Mouse (Mus musculus) lung, adult 2 months (tissue): ENCODE data around the gene Cmtr1. TPM values are rescaled to one million over a fixed set of nuclear protein-coding genes. Genes with fewer than 3 reads are reported as not detected.
"Not testable (repeated sequence)": the region's sequence is repeated elsewhere in the genome, so short reads cannot be mapped to it uniquely, and the experiment has no call there.

ENCODE experiments used
- DNase-seq: peaks from one replicate; pipeline ENCODE4 v3.0.0; 2022
- H3K4me1 ChIP-seq: fragments of 200-500 bp; 2 replicates; pipeline ENCODE4 v1.6.1; 2011; ENCODE audit warnings: low read length; ENCODE audit not compliant: control insufficient read depth, insufficient read depth
- H3K4me3 ChIP-seq: fragments of 200-500 bp; replicated peaks from 2 replicates; pipeline ENCODE3; 2011; ENCODE audit warnings: low read depth, mild to moderate bottlenecking, control low read depth, low read length; ENCODE audit errors: extremely low read depth
- CTCF ChIP-seq: fragments of 200-500 bp; IDR thresholded peaks from 2 replicates; pipeline ENCODE4 v1.5.1; 2011; ENCODE audit warnings: mild to moderate bottlenecking, low read length, control low read depth; ENCODE audit not compliant: insufficient read depth
- POLR2A ChIP-seq: fragments of 200-500 bp; IDR thresholded peaks from 2 replicates; pipeline ENCODE4 v1.6.1; 2011; ENCODE audit warnings: low read depth, mild to moderate bottlenecking, control low read depth, low read length, borderline replicate concordance; ENCODE audit errors: extremely low read depth
- WGBS: fragments of 180-500 bp; shearing (Covaris S2); methylation state at CpG from one replicate; pipeline ENCODE4 v1.1.7; 2018; 5-methylcytosine and 5-hydroxymethylcytosine counted together
- polyA plus RNA-seq: library from polyadenylated mRNA; depleted of rRNA; stranded (reverse); fragments of >200 nt; gene quantifications from 2 replicates; pipeline ENCODE4 v1.2.3, GENCODE M21; 2012; rRNA removed

Gene Cmtr1
- 25.4 and 30.7 TPM in 2 replicates for polyA plus RNA-seq

- Histone ChIP-seq H3K4me1 (peaks cover 3% of the 10 kb centered on the region), H3K4me3 (peak within 1 kb of the TSS; percentile 89)
- TF ChIP-seq CTCF, result no peak
- peak; percentile 88 for TF ChIP-seq POLR2A
- under 1% methylated on average over 41 of the region's 41 CpGs for WGBS
- peak; percentile 98 for DNase-seq
Observed at GRCm38 (mm10) chr17:29660076-29660761, at the start of gene Cmtr1. TSS of gene Cmtr1 (plus strand) at chr17:29660595.

- H3K4me3 ChIP-seq, DNase-seq: not testable (repeated sequence)
- WGBS, result 79% methylated on average over 5 of the region's 5 CpGs
- peaks cover 11% of the 10 kb centered on the region; the same call in 1 of the 2 replicates for H3K4me1 ChIP-seq
Observed at GRCm38 (mm10) chr17:29613453-29613852, 46.9 kb upstream of the Cmtr1 start.

DNA sequence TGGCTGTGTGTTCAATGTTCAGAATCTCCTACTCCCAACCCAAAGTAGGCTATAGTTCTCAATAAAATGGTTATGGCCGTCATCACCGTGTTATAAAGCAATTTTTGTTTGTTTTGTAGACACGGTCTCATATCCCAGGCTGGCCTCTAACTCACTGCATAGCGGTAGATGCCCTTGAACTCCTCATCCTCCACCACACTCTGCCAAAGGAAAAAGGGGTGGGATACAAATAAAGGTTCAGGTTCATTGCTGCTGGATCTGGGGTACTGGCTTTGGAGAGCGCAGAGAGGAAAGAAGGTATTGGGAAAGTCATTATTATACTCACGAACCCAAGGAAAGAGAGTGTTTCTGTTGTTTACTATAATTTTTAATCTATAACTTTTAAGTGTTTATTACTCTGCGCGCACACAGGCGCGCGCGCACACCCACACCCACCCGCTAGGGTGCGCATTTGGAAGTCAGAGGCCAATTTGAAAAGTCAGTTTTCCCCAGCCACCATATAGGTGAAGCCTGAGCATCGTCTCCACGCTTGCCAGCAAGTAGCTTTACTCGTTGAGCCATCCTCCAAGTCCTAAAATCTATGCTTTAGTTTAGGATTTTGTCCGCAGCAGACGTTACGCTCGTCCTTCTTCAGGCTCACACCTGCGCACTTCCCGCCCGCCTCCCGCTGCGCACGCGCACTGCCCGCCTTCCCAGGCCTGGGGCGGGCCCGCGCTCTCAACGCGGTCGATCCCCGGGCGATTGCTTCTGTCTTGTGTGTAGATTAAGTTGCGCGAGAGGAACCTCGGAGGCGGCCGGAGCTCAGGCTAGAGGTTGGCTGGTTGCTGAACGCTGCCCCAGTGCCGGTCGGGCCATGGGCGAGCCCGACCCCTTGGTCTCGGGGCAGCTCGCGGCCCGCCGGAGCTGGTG, 46.0 kb upstream of the Cmtr1 start, which contains the start of the genes Rnf8 and Gm28043:
TSS of gene Rnf8 (plus strand) at position 676 of the 909 bp plus-strand sequence.
TSS of gene Gm28043 (plus strand) at position 762 of the 909 bp plus-strand sequence.
- DNase-seq, result peak; percentile 90
- 2% methylated on average over 52 of the region's 52 CpGs for WGBS
- Histone ChIP-seq H3K4me3 (peak within 1 kb of the TSS; percentile 76), H3K4me1 (peaks cover 11% of the 10 kb centered on the region; the same call in 1 of the 2 replicates)
- peak; percentile 57 for TF ChIP-seq CTCF
- peak; percentile 84 for TF ChIP-seq POLR2A

- Histone ChIP-seq H3K4me1 (peaks cover 11% of the 10 kb centered on the region; the same call in 1 of the 2 replicates), H3K4me3 (peak overlapping the region; percentile 76)
- under 1% methylated on average over 43 of the region's 43 CpGs for WGBS
- DNase-seq, result no peak
- TF ChIP-seq POLR2A (no peak), CTCF (no peak)
Observed at GRCm38 (mm10) chr17:29615024-29615551, 45.3 kb upstream of the Cmtr1 start.

DNA sequence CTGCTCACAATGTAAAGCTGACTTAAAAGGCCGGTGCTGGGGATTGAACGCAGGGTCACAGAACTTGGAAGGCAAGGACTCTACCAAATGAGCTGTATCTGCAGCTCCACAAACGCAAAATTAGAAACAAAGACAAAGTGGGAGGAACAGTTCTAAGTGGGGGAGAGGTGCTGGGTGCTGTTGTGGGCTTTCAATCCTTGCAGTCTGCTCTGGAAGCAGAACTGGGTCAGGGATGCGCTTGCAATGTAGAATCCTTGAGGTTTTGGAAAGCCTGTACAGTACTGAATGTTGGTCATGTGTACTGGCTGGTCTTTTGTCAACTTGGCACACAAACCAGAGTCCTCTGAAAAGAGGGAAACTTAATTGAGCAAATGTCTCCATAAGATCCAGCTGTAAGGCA, 44.8 kb upstream of the Cmtr1 start:
- Histone ChIP-seq H3K4me3 (peak overlapping the region; percentile 76), H3K4me1 (peaks cover 11% of the 10 kb centered on the region; the same call in 1 of the 2 replicates)
- WGBS, result 4% methylated on average over 4 of the region's 4 CpGs
- TF ChIP-seq POLR2A, result no peak
- TF ChIP-seq CTCF, result no peak
- DNase-seq, result no peak

- 56% methylated on average over 3 of the region's 3 CpGs for WGBS
- Histone ChIP-seq H3K4me3 (no peak overlapping the region), H3K4me1 (peaks cover 14% of the 10 kb centered on the region)
- TF ChIP-seq POLR2A, result no peak
- no peak for DNase-seq
Observed at GRCm38 (mm10) chr17:29619231-29619630, 41.2 kb upstream of the Cmtr1 start.

DNA sequence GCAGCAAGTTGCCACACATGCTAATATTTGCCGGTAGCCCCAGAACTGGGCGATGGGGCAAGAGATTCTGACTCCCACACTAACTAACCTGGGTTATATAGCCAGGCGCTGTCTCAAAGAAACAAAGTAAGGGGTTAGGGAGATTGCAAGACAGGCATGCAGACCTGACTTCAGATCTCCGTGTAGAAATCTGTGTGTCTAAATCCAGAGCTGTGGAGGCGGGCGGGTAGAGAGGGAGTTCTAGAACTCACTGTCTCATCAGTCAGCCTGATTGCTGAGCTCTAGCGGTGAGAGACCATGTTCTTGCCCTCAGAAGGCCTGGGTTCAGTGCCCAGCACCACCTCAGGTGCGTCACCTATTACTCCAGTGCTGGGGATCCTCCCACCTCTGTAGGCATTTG, 36.9 kb upstream of the Cmtr1 start:
- Histone ChIP-seq H3K4me1 (peaks cover 3% of the 10 kb centered on the region; the same call in 1 of the 2 replicates), H3K4me3 (no peak overlapping the region)
- WGBS, result 89% methylated on average over 8 of the region's 8 CpGs
- DNase-seq, result no peak
- TF ChIP-seq POLR2A (no peak), CTCF (no peak)

GRCm38 (mm10) chr17:29627285-29627684, 33.1 kb upstream of the Cmtr1 start:
- Histone ChIP-seq H3K4me3 (no peak overlapping the region), H3K4me1 (peaks cover 3% of the 10 kb centered on the region; the same call in 1 of the 2 replicates)
- 92% methylated on average over 9 of the region's 9 CpGs for WGBS
- TF ChIP-seq CTCF, result no peak
- no peak for TF ChIP-seq POLR2A
- DNase-seq, result no peak

GRCm38 (mm10) chr17:29628946-29629345, 31.4 kb upstream of the Cmtr1 start:
- WGBS, result 92% methylated on average over 5 of the region's 5 CpGs
- TF ChIP-seq CTCF, result no peak
- no peak for TF ChIP-seq POLR2A
- Histone ChIP-seq H3K4me3 (no peak overlapping the region), H3K4me1 (no peaks in the 10 kb centered on the region)
- no peak for DNase-seq
